Mouse (Mus musculus) yolk sac, embryonic 10.5 days (tissue): ENCODE measurements at regions not wholly inside any gene's neighbourhood (a gene's known extent, or its start where the extent isn't known, plus 50 kb on each side); places are given as distances from the start of the nearest gene placed in this dataset.
"Not testable (repeated sequence)": the region's sequence is repeated elsewhere in the genome, so short reads cannot be mapped to it uniquely, and the experiment has no call there.

ENCODE experiments used
- DNase-seq: peaks from one replicate; pipeline ENCODE4 v3.0.0-alpha.2; 2017; ENCODE audit warnings: low spot score

DNA sequence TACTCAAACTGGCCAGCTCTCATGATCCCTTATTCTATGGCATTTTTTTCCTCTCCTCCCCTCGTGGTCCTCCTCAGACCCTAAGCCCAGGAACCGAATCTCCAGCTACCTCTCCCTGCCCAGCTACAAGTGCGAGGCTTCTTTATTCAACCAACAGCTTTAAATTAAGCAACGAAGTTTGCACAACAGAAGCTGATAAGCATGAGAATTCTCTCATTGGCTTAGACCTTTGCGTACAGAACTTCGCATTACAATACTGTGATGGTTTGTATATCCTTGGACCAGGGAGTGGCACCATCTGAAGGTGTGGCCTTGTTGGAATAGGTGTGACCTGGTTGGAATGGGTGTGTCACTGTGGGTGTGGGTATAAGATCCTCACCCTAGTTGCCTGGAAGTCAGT lies 205.4 kb downstream of the Diras2 start:
- DNase-seq = not testable (repeated sequence)

DNA sequence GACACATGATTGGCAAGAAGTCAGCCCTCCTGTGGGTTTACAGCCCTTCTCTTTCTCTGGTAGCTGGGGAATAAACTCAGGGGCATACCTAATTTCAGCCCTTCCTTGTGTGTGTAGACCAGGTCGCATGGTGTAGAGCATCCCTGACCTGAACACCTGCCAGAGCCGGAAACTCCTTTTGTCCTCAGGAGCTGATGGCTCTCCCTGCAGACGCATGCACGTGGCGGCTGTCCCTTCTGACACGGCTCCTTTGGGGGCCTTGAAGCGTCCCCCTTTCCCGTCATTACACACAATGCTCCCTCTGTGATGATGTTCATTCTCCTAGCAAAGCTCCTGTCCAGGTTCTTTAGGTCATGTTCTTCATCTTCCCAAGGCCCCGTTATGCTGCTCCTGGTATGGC lies 203.3 kb downstream of the Diras2 start:
- DNase-seq = no peak

DNA sequence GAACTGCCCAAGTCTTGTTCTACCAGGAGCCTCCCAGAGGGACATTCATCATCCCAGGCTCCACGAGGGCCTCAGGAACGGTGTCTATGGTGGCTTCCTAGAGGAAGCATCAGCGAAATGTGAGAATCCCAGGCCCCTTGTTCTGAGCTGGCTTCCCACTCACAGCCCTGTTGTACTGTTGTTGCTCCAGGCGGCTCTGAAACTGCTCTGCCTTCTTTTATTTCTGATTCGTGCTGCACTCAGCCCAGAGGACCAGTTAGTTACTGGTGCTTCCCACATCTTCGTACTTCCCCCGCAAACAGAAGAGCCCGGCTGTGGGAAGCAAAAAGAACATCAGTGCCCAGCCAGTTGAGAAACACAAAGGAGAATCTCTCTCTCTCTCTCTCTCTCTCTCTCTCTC lies 202.3 kb downstream of the Diras2 start:
- no peak for DNase-seq

DNA sequence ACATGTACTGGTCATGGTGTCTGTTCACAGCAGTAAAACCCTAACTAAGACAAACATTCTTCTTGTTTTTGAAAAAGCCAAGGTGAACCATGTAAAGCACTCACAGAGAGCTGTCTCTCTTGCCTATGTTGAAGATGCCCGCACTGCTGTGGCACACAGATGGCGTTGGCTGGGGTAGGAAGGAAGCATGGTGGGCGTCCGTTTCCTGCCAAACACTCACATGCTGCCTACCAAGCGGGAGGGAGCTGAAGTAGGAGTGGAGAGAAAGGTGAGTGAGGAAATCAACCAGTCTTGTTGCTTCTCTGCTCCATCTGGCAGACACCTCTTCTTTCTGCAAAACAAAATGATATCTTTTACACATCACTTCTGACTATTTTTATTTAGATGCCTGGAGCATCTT lies 200.0 kb downstream of the Diras2 start:
- DNase-seq = no peak

DNA sequence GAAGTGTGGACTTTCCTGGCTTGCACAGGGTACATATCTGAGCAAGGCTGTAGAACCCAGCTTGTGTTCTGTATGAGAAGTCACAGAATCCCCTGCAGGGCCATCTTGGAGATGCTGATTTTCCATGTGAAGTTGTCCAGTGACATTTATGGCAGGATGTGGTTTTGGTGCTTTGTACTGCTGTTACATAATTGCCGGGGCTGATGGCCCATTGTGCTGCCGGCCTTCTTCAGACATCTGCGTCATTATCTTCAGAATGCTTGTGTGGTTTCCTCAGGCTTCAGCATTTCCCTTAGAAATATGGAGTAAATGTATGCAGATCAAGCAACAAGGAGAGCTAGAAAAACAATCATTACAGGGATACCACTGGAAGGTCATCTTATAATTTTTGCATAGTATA lies 196.1 kb downstream of the Diras2 start:
- DNase-seq = no peak

DNA sequence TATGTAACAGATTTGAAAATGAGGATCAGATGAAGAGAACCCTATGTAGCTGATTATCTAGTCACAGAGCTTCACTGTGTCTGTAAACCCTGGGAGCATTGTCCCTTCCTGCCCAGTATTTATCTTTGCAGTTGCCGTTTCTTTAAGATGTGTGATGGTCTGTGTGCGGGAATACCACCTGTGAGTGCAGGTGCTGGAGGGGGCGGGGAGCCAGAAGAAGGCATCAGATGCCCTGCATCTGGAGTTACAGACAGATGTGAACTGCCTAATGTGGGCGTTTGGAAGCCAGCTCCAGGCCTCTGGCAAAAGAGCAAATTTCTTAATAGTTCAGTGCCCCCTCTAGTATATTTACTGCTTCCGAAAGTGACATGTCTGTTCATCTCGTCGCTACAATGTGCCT lies 193.1 kb downstream of the Diras2 start:
- DNase-seq = no peak

DNA sequence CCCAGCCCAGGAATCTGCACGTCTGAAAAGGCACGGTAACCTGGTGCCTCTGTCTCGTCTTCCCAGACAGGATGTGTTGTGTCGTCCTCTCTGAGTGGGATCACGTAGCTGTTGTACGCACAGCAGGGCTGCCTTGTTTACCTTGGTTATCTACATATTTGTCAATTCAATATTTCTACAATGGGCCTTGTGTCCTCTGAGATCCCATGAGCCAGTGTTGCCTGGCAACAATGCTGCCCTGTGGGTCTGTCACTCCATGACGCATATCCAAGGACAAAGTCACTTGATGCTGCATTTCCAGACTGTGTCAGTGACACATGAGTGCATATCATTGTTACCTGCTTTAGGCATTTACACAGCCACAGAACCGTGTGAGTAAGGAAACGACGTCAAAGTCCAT lies 191.9 kb downstream of the Diras2 start:
- no peak for DNase-seq

DNA sequence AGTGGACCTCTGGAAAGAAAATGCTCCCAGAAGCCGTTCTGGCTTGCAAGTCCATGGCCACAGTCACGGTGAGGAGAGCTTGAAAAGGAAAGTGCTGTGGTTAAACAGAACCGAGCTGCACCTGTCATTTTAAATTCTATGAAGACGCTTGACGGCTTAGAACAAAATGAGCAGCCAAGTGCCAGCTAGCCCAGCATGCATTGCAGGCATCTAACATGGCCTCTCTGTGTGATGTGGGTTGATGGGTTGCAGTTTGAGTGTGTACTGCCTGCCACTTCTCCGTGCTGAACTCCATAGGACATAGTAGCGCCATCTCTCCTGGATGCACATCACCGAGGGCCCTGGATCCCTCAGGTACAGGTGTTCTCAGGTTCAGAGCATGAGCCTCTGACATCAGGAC lies 189.1 kb downstream of the Diras2 start:
- DNase-seq = no peak

DNA sequence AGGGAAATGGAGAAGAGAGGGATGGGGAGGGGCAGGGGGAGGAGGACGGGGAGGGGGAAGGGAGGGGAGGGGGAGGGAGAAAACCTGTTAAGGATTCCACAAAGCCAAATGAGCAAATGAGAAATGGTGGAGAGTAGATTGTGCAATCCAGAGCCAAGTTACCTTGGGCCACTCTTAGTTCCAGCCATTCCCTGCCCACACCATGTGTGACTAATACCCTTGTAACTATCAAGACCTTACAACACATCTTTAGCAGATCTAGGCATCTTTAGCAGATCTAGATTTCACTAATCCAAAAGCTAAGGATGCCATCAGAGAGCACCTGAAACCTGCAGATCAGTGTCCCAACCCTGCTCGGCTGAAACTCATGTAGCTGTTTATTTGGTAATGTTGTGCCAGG lies 186.7 kb downstream of the Diras2 start:
- no peak for DNase-seq

DNA sequence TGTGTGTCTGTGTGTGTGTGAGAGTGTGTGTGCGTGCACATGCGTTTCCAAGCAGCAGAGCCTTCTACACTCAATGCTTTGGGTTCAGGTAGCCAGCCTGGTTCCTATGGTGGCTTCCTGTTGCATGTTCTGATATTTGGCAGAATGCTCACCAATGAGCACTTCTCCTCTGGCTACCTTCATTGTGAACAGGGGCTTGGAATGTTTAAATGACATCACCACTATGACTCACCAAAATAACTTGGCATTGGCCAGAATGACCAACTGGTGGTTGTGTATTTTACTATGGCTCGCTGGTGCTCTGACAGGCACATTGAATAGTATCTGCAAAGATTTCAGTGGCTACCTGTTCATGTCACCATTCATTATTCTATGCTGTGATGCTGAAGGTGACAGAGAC lies 186.2 kb downstream of the Diras2 start:
- DNase-seq = no peak

DNA sequence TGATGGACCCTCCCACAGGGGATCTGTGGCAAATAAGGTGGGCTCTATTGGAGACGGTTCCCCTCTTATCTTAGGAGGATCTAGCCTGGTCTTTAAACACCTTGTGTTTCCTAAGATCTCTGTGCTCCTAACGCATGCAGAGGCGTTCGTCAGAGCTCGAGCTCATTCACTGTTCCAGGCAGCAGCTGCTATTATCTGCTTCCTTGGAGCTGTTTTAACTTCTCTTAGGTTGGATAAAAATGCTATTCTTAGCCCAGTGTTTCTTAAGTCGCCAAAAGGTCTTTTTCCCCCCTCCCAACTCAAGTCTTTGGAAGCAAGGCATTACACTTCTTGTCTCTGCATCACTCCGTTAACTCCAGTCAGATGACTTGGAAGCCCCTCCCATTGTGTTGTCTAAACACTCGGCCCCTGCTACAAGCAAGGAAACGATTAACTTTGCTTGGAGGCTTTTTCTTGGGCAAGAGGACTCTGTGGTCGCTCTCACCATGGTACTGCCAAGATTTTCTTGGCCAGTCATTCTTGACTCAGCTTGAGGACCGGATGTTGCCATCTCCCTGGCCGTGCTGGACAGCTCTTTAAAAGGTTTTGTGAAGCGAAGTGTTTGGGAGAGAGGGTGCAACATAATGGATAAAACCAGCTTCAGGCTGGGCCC lies 185.6 kb downstream of the Diras2 start:
- no peak for DNase-seq

DNA sequence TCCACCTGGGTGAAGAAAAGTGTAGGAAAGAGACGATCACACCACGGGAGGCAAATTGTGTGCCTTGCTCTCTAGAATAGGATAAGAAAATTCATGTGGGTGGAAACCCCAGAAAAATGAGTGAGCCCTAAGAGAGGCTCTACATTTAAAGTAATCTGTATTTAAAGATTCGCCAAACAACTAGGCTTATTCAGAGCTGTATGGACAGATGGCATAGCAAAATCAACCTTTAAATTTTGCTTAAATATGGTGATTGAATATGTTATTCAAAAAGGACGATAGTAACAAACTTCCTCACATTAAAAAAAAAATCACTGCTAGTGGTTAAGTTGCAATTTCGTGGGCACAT lies 185.1 kb downstream of the Diras2 start:
- DNase-seq = no peak

DNA sequence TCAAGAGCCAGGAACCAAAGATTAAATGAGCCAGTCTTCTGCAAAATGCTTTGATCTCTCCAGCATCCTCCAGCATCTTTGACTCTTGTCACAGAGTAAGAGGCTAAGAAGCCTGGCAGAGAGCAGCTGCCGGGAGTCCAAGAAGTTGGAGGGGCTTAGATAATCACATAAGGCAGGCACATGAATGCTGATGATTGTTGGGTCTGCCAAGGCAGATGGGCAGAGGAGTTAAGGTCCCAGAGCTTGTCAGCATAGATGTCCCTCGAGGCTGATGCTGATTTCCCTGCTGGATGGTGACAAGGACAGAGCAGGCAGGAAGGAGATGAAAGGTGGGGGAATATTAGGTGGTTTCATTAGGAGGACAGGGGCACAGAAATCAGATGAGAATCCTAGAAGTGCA lies 183.4 kb downstream of the Diras2 start:
- no peak for DNase-seq

DNA sequence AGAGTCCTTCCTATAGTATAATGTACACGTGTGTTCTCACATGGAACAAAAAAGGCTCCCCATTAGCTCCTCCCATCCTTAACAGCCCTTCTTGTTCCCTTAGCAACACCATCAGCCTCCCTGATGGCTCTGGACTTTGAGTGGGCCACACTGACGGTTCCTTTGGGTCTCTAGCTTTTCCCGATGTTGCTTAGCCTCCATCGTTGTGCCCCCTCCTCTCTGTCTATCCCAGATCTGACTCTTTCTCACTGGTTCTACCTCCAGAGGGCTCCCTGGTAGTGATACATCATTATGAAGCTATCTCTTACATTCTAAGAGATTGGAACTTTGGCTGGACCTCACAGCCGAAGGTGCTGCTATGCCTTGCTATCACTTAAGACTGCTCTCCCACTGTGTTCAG lies 181.5 kb downstream of the Diras2 start:
- DNase-seq = no peak

DNA sequence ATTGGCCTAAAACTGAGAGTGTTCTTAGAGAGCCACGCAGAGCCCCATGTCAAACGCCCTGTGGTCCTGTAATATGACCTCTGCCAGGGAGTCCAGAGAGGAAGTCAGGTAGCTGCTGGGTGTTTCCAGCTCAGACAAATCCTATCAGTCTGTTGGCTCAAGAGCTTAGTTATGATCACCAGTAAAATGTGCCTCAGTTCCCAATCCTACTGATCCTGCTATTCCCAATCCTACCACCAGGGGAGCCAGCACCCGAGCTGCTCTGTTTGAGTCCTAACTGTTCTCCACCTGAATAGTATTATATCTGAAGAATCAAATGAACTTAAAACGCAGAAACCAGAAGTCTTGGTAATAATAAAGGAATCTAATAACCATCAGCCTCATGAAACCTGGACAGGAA lies 178.5 kb downstream of the Diras2 start:
- no peak for DNase-seq

DNA sequence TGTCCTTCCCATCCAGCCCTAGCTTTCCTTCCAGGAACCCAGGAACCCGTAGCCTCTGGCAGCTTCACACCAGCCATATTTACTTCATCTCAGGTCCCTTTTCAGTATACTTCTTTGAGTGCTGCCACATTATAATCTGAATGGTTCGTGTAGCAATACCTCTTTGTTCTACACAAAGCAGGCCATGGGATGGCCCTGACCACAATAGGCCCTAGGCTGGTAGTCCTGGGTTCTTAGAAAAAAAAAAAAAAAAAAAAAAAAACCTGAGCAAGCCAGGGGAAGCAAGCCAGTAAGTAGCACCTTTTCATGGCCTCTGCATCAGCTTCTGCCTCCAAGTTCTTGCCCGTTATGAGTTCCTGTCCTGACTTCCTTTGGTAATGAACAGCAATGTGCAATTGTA lies 177.6 kb downstream of the Diras2 start:
- no peak for DNase-seq

DNA sequence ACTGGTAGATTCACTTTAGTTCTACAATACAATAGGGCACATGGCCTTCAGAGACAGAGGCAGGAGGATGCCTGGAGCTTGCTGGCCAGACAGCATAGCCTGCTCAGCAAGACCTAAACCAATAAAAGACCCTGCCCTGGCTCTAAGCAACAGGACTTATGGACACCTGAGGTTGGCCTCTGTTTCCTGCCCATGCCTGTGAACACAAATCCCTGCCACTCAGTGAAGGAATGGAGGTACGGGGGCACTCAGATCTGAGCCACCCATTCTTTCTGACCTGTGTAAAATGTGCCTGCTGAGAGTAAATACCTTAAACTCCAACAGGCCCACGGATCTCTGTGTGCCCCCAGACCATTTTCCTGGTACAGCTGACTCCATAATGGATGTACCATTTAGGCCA lies 177.1 kb downstream of the Diras2 start:
- DNase-seq = no peak

DNA sequence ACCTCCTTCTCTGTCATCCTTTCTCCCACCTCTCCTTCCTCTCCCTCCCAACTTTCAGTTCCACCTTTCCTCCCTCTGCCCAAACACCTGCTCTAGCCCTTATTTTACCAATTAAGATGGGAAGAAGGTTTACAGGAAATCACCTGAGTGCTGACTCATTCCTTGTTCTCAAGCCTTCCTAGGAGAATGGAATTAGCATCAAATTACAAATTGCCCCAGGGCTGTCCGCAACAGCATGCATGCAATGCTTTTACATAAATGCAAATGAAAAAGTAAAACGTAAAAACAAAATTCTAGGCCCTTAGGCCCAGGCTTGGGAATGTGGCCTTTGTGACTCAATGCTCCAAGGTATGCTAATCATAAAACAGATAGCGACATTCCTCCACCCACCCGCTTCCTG lies 175.2 kb downstream of the Diras2 start:
- DNase-seq = not testable (repeated sequence)

DNA sequence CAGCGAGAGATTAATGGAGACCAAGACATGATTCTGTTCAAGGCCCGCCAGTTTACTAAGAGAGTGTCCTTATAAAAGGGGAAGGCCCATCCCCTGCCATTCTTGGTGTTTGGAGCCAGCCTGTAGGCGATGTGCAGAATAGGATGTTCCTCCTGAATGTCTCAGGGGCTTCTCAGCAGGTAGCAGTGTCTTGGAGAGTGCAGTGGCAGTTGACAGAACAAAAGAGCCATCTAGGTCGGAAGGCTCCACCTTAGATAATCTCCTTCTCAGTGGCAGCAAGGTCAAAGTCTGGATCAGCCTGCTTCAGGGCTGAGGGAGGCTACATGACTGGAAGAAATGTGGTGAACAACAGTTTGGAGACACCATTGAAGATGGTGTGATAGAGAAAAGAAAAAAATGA lies 171.7 kb downstream of the Diras2 start:
- DNase-seq = not testable (repeated sequence)

DNA sequence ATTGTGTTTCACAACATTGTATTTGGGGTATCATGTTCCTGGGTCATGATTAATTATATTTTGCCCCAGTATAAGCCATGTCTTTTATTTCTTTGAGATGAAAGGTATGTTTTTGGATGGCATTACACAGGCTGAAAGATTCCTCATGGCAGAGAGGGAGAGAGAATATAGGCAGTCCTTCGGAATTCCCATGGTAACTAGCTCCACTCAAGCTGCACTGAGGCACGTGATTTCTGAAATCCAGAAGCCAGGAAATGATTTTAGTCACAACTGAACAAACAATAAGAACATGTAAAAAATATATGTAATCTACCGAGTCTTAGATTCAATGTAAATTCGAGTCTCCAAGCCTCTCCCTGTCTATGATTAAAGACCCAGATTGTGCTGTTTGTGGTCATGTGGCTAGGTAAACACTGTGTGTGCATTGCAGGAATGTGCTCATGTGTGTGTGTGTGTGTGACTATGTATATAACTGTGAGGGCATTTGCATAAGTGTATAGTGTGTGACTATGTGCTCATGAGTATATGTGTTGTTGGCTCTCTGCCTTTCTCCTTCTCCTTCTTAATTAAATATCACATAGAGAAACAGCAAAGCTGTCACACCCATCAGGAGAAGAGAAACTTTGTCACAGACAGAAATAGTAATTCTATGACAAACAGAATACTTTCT lies 169.8 kb downstream of the Diras2 start:
- DNase-seq = no peak

DNA sequence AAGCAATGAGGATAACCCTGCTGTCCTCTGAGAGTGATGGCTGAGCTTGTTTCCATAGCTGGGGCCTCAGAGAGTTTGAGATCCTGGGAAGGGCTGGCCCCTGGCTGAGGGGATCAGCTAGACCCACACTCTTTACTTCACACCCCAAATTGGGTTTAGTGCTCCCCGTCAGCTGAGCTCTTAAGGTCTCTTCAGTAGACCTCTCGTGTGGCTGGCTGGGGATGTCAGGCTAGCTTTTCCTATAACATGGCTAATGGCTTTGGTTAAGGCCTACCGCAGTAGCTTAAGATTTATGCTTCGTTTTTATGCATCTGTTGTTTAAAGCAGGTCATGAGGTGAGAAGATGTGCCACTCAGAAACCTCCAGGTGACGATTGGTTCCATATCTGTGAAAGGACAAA lies 168.8 kb downstream of the Diras2 start:
- no peak for DNase-seq

DNA sequence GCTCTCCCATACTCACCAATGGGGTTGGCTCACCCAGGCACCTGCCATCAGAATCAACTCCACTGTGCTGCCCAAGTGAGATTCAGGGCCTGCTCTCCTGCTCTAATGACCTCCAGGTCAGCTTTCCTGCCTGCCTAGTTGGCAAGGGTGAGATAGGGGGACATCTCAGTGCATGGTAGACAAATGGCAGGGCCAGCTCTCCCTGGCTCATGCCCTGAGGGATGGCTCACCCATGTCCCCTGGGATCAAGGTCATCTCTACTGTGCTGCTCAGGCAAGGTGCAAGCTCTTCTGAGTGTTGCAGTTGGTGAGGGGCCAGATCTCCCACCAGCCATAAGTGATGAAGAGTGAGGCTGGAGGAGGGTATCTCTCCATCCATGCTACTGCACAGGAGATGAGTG lies 161.2 kb downstream of the Diras2 start:
- DNase-seq = no peak

DNA sequence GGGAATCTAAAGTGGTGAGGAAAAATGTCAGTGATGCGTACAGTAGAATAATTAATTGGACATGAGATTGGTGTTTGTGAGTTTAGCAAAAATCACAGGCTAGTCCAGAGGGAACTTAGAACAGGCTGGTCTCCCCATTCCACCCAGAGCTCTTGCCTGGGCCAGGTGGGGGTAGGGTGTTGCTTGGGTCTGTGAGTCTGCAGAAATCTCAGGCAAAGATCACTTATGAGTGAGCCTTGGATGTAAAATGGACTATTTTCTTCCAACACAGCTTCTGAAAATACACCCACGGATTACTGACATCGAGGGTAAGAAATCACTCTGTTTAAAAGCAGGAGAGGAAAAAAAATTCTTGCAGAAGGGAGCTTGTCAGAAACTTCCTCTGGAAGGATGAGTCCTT lies 159.1 kb downstream of the Diras2 start:
- DNase-seq = no peak

DNA sequence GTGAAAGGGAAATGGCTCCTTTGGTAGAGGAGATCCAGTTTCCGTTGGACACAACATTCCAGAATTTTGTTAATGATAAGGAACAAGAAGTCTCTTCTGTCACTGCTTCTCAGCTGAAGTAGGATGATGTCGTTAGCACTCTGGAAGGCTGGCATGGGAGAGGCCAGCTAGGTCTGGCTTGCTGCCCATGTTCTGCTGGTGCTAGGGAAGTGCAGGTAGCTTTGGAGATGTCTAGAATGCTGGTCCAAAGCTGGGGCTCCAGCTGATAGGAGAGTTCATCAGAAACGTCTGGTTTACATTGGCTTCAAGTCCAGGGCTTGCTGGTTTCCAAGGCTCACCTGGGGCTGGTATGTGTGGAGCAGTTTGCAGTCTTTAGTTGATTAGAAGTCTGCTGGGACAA lies 156.3 kb downstream of the Diras2 start:
- no peak for DNase-seq
